Mouse (Mus musculus): ENCODE data around the gene Rad23b. TPM values are rescaled to one million over a fixed set of nuclear protein-coding genes. Genes with fewer than 3 reads are reported as not detected.
"Not testable (repeated sequence)": the region's sequence is repeated elsewhere in the genome, so short reads cannot be mapped to it uniquely, and the experiment has no call there.

Rad23b gene
- 65.1 and 90.4 TPM in 2 replicates for polyA plus RNA-seq (2014; fragmentation: Nextera tagmentation; extraction: Ambion mirVana)

- Histone ChIP-seq H3K4me2 (replicated peaks; ENCODE audit: low read depth, low read length) (peak within 1 kb of the TSS; percentile 63), H3K27me3 (ENCODE audit: control insufficient read depth, insufficient read depth, low read length) (no peaks in the 10 kb centered on the region), H3K4me3 (ENCODE audit: low read length) (peak within 1 kb of the TSS; percentile 78), H3K9me3 (ENCODE audit: control insufficient read depth, low read length) (no peaks in the 10 kb centered on the region), H3K36me3 (ENCODE audit: control insufficient read depth, insufficient read depth, low read length) (no peaks in the 10 kb centered on the region), H3K27ac (ENCODE audit: low read depth, low read length) (peak within 1 kb of the TSS; percentile 90), H3K9ac (ENCODE audit: low read depth, low read length) (peak within 1 kb of the TSS; percentile 93), H3K4me1 (ENCODE audit: control insufficient read depth, insufficient read depth, low read length) (peaks cover 16% of the 10 kb centered on the region)
- under 1% methylated on average over 76 of the region's 77 CpGs for WGBS
- ATAC-seq (ENCODE audit: low FRiP score, low TSS enrichment), result peak; percentile 97
These were observed at the start of gene Rad23b for GRCm38 (mm10) chr4:55349452-55350218. TSS of gene Rad23b (plus strand) at chr4:55350043.

GRCm38 (mm10) chr4:55304121-55304520 lies 45.7 kb upstream of the Rad23b start:
- H3K4me2 ChIP-seq (replicated peaks; ENCODE audit: low read depth, low read length), result no peak overlapping the region
- H3K4me3 ChIP-seq (ENCODE audit: low read length), result no peak overlapping the region
- H3K36me3 ChIP-seq (ENCODE audit: control insufficient read depth, insufficient read depth, low read length), result no peaks in the 10 kb centered on the region
- no peaks in the 10 kb centered on the region; the same call in 1 of the 2 replicates for H3K9me3 ChIP-seq (ENCODE audit: control insufficient read depth, low read length)
- H3K9ac ChIP-seq (ENCODE audit: low read depth, low read length), result no peak overlapping the region
- WGBS, result 89% methylated on average over 5 of the region's 5 CpGs
- no peak overlapping the region for H3K27ac ChIP-seq (ENCODE audit: low read depth, low read length)
- no peak for ATAC-seq (ENCODE audit: low FRiP score, low TSS enrichment)
- no peaks in the 10 kb centered on the region for H3K27me3 ChIP-seq (ENCODE audit: control insufficient read depth, insufficient read depth, low read length)
- no peaks in the 10 kb centered on the region for H3K4me1 ChIP-seq (ENCODE audit: control insufficient read depth, insufficient read depth, low read length)

GRCm38 (mm10) chr4:55306636-55307035 lies 43.2 kb upstream of the Rad23b start:
- Histone ChIP-seq H3K4me1 (ENCODE audit: control insufficient read depth, insufficient read depth, low read length) (no peaks in the 10 kb centered on the region), H3K36me3 (ENCODE audit: control insufficient read depth, insufficient read depth, low read length) (no peaks in the 10 kb centered on the region), H3K9ac (ENCODE audit: low read depth, low read length) (no peak overlapping the region), H3K4me3 (ENCODE audit: low read length) (no peak overlapping the region), H3K9me3 (ENCODE audit: control insufficient read depth, low read length) (no peaks in the 10 kb centered on the region; the same call in 1 of the 2 replicates), H3K27ac (ENCODE audit: low read depth, low read length) (no peak overlapping the region), H3K4me2 (replicated peaks; ENCODE audit: low read depth, low read length) (no peak overlapping the region), H3K27me3 (ENCODE audit: control insufficient read depth, insufficient read depth, low read length) (no peaks in the 10 kb centered on the region)
- no peak for ATAC-seq (ENCODE audit: low FRiP score, low TSS enrichment)
- 81% methylated on average over 4 of the region's 4 CpGs for WGBS

- no peak for ATAC-seq (ENCODE audit: low FRiP score, low TSS enrichment)
These were observed 33.1 kb upstream of the Rad23b start for GRCm38 (mm10) chr4:55316726-55317125.

DNA sequence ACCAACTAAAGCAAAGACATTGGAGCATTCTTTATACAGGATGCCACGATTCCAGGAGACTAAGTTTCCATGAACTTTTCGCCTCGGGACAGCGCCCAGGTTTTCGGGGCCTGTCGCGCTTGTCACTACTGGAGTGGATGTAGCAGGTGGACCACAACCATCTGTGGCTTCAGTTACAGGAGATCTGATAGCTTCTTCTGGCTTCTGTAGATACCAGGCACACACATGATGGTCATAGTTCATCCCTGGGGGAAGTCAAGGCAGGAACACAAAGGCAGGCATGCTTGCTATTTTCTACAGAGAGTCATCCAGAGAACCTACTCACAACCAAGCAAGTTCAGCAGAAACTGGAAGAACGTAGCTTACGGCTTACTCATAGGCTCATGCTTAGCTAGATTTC lies 31.5 kb upstream of the Rad23b start:
- not testable (repeated sequence) for H3K4me3 ChIP-seq (ENCODE audit: low read length); H3K9ac ChIP-seq (ENCODE audit: low read depth, low read length); H3K4me1 ChIP-seq (ENCODE audit: control insufficient read depth, insufficient read depth, low read length); H3K9me3 ChIP-seq (ENCODE audit: control insufficient read depth, low read length); H3K27me3 ChIP-seq (ENCODE audit: control insufficient read depth, insufficient read depth, low read length); H3K4me2 ChIP-seq (replicated peaks; ENCODE audit: low read depth, low read length); ATAC-seq (ENCODE audit: low FRiP score, low TSS enrichment); H3K36me3 ChIP-seq (ENCODE audit: control insufficient read depth, insufficient read depth, low read length); H3K27ac ChIP-seq (ENCODE audit: low read depth, low read length)
- WGBS, result 91% methylated on average over 9 of the region's 9 CpGs

More at GRCm38 (mm10) chr4:55316726-55317125, 33.1 kb upstream of the Rad23b start:
- H3K36me3 ChIP-seq (ENCODE audit: control insufficient read depth, insufficient read depth, low read length), result no peaks in the 10 kb centered on the region
- H3K9ac ChIP-seq (ENCODE audit: low read depth, low read length), result no peak overlapping the region
- no peak overlapping the region for H3K27ac ChIP-seq (ENCODE audit: low read depth, low read length)
- no peaks in the 10 kb centered on the region for H3K4me1 ChIP-seq (ENCODE audit: control insufficient read depth, insufficient read depth, low read length)
- H3K4me2 ChIP-seq (replicated peaks; ENCODE audit: low read depth, low read length), result no peak overlapping the region
- H3K27me3 ChIP-seq (ENCODE audit: control insufficient read depth, insufficient read depth, low read length), result no peaks in the 10 kb centered on the region
- no peaks in the 10 kb centered on the region for H3K9me3 ChIP-seq (ENCODE audit: control insufficient read depth, low read length)
- H3K4me3 ChIP-seq (ENCODE audit: low read length), result no peak overlapping the region
- 22% methylated on average over 4 of the region's 4 CpGs for WGBS

DNA sequence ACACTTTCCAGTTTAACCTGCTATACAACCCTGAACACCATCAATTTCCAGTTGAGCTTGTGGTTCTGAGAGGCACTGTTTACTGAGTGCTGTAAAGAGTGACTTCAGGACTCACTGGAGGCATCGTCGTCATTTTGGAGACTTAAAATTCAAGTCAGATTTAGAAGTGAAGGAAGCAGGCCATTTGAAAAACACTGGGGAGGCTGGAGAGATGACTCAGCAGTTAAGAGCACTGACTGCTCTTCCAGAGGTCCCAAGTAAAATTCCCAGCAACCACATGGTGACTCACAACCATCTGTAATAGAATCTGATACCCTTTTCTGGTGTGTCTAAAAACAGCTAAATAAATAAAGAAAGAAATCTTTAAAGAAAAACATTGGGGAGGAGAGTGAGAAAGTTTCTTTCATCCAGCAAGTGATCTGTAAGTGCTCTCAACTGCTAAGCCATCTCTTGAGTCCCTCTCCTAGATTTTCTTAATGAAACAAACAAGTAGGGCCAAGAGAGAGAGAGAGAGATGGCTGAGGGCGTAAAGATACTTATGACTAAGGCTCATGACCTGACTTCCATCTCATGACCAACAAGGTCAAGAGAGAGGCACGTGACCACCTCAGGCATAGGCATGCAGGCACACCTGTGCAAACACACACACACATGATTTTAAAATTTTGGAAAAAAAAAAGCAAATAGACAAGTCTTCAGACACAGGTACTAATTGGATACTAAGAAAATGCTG lies 23.9 kb upstream of the Rad23b start:
- Histone ChIP-seq H3K4me2 (replicated peaks; ENCODE audit: low read depth, low read length) (no peak overlapping the region), H3K9ac (ENCODE audit: low read depth, low read length) (no peak overlapping the region), H3K4me1 (ENCODE audit: control insufficient read depth, insufficient read depth, low read length) (no peaks in the 10 kb centered on the region), H3K9me3 (ENCODE audit: control insufficient read depth, low read length) (no peaks in the 10 kb centered on the region), H3K4me3 (ENCODE audit: low read length) (no peak overlapping the region), H3K27me3 (ENCODE audit: control insufficient read depth, insufficient read depth, low read length) (no peaks in the 10 kb centered on the region), H3K36me3 (ENCODE audit: control insufficient read depth, insufficient read depth, low read length) (no peaks in the 10 kb centered on the region), H3K27ac (ENCODE audit: low read depth, low read length) (no peak overlapping the region)
- ATAC-seq (ENCODE audit: low FRiP score, low TSS enrichment), result no peak
- 59% methylated on average over 4 of the region's 4 CpGs for WGBS

- H3K27me3 ChIP-seq (ENCODE audit: control insufficient read depth, insufficient read depth, low read length), result no peaks in the 10 kb centered on the region
- no peak for ATAC-seq (ENCODE audit: low FRiP score, low TSS enrichment)
- H3K36me3 ChIP-seq (ENCODE audit: control insufficient read depth, insufficient read depth, low read length), result no peaks in the 10 kb centered on the region
- H3K9me3 ChIP-seq (ENCODE audit: control insufficient read depth, low read length), result no peaks in the 10 kb centered on the region
- no peaks in the 10 kb centered on the region for H3K4me1 ChIP-seq (ENCODE audit: control insufficient read depth, insufficient read depth, low read length)
- H3K27ac ChIP-seq (ENCODE audit: low read depth, low read length), result no peak overlapping the region
- H3K4me3 ChIP-seq (ENCODE audit: low read length), result no peak overlapping the region
- 79% methylated on average over 4 of the region's 4 CpGs for WGBS
- no peak overlapping the region for H3K4me2 ChIP-seq (replicated peaks; ENCODE audit: low read depth, low read length)
- no peak overlapping the region for H3K9ac ChIP-seq (ENCODE audit: low read depth, low read length)
These were observed 22.3 kb upstream of the Rad23b start for GRCm38 (mm10) chr4:55327508-55327907.

DNA sequence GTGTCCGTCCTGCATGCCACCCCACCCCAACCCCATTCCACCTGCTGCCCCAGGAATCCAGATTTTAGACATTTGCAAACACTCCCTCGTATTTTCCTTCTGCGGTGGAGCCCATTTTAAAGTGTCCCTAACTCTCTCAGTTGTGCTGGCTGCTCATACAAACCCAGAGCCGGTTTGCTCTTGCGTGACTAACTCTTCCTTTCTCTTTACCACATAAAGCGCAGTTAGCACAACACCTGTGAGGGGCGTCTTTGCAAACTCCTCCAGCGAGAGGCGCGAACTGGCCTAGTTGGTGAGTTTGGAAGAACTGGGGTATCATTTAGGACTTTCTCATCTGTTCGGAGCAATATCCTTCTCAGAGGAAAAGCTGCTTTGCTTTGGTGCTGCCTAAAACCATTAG lies 21.4 kb upstream of the Rad23b start:
- Histone ChIP-seq H3K27me3 (ENCODE audit: control insufficient read depth, insufficient read depth, low read length) (no peaks in the 10 kb centered on the region), H3K36me3 (ENCODE audit: control insufficient read depth, insufficient read depth, low read length) (no peaks in the 10 kb centered on the region), H3K4me1 (ENCODE audit: control insufficient read depth, insufficient read depth, low read length) (no peaks in the 10 kb centered on the region), H3K27ac (ENCODE audit: low read depth, low read length) (no peak overlapping the region), H3K4me3 (ENCODE audit: low read length) (no peak overlapping the region), H3K9me3 (ENCODE audit: control insufficient read depth, low read length) (no peaks in the 10 kb centered on the region), H3K4me2 (replicated peaks; ENCODE audit: low read depth, low read length) (no peak overlapping the region), H3K9ac (ENCODE audit: low read depth, low read length) (no peak overlapping the region)
- no peak for ATAC-seq (ENCODE audit: low FRiP score, low TSS enrichment)
- 89% methylated on average over 11 of the region's 11 CpGs for WGBS

- not testable (repeated sequence) for ATAC-seq (ENCODE audit: low FRiP score, low TSS enrichment); H3K36me3 ChIP-seq (ENCODE audit: control insufficient read depth, insufficient read depth, low read length); H3K27ac ChIP-seq (ENCODE audit: low read depth, low read length); H3K9me3 ChIP-seq (ENCODE audit: control insufficient read depth, low read length); H3K4me3 ChIP-seq (ENCODE audit: low read length); H3K9ac ChIP-seq (ENCODE audit: low read depth, low read length); H3K27me3 ChIP-seq (ENCODE audit: control insufficient read depth, insufficient read depth, low read length); H3K4me1 ChIP-seq (ENCODE audit: control insufficient read depth, insufficient read depth, low read length); H3K4me2 ChIP-seq (replicated peaks; ENCODE audit: low read depth, low read length)
- WGBS, result 92% methylated on average over 6 of the region's 7 CpGs
These were observed 20.9 kb upstream of the Rad23b start for GRCm38 (mm10) chr4:55328928-55329327.
